Mouse (Mus musculus) liver, embryonic 14.5 days (tissue): ENCODE measurements at regions not wholly inside any gene's neighbourhood (a gene's known extent, or its start where the extent isn't known, plus 50 kb on each side); places are given as distances from the start of the nearest gene placed in this dataset.

Experiments used
- ATAC-seq: fragments of 200-750 bp; cut with Nextera tagmentation; 2 replicates; pipeline ENCODE4 v1.8.0; 2017; ENCODE audit warnings: moderate number of reproducible peaks, mild to moderate bottlenecking, moderate library complexity; ENCODE audit not compliant: insufficient read depth
- DNase-seq, 3 experiments: peaks; one replicate each; pipeline ENCODE4 v3.0.0-alpha.2; 2012 to 2013; ENCODE audit warnings: low read depth in 3 of 3, low spot score in 3 of 3
- H3K27ac ChIP-seq: fragments of 300-500 bp; sonication (generic); 2 replicates; pipeline ENCODE4 v1.5.1; 2014; ENCODE audit warnings: moderate library complexity, mild to moderate bottlenecking, control low read depth, inconsistent platforms
- H3K27me3 ChIP-seq: fragments of 300-500 bp; sonication (generic); 2 replicates; pipeline ENCODE4 v1.6.1; 2014; ENCODE audit warnings: mild to moderate bottlenecking, low read length, moderate library complexity; ENCODE audit not compliant: control insufficient read depth, insufficient read depth
- H3K36me3 ChIP-seq: fragments of 300-500 bp; sonication (generic); replicated peaks from 2 replicates; pipeline ENCODE4 v1.6.1; 2014; ENCODE audit warnings: low read depth; ENCODE audit not compliant: control insufficient read depth, insufficient read depth
- H3K4me1 ChIP-seq, 2 experiments: fragments of 200-500 bp in 1 of 2; fragments of 300-500 bp in 1 of 2; sonication (generic) in 1 of 2; replicated peaks; 2 replicates each; pipeline ENCODE4 v1.6.1; 2012 to 2014; ENCODE audit warnings: antibody characterized with exemption in 1 of 2, inconsistent platforms in 1 of 2, low read length in 1 of 2; ENCODE audit not compliant: control insufficient read depth in 2 of 2, insufficient read depth in 2 of 2
- H3K4me2 ChIP-seq: fragments of 300-500 bp; sonication (generic); 2 replicates; pipeline ENCODE4 v1.6.1; 2014; ENCODE audit warnings: low read depth, mild to moderate bottlenecking, control low read depth, moderate library complexity
- H3K4me3 ChIP-seq, 2 experiments: fragments of 200-500 bp in 1 of 2; fragments of 300-500 bp in 1 of 2; sonication (generic) in 1 of 2; 2 replicates each; pipeline ENCODE4 v1.5.1; 2012 to 2014; ENCODE audit warnings: low read depth in 2 of 2, low read length in 2 of 2, mild to moderate bottlenecking in 2 of 2, control low read depth in 1 of 2, inconsistent platforms in 1 of 2, moderate library complexity in 1 of 2; ENCODE audit not compliant: insufficient read depth in 1 of 2
- H3K9ac ChIP-seq: fragments of 300-500 bp; sonication (generic); replicated peaks from 2 replicates; pipeline ENCODE4 v1.6.1; 2014; ENCODE audit warnings: mild to moderate bottlenecking, control low read depth, moderate library complexity
- H3K9me3 ChIP-seq: fragments of 300-500 bp; sonication (generic); 2 replicates; pipeline ENCODE4 v1.6.1; 2016; ENCODE audit warnings: low read length, mixed read lengths; ENCODE audit not compliant: control insufficient read depth
- CTCF ChIP-seq: IDR thresholded peaks from 2 replicates; pipeline ENCODE4 v1.5.1; 2016; ENCODE audit warnings: antibody characterized with exemption, low read depth, control low read depth
- EP300 ChIP-seq: IDR thresholded peaks from 2 replicates; pipeline ENCODE4 v1.6.1; 2016; ENCODE audit warnings: antibody characterized with exemption, low read depth
- WGBS: fragments of 180-500 bp; shearing (Covaris S2); extraction: QIAGEN DNeasy Blood & Tissue Kit; methylation state at CpG from one replicate; pipeline ENCODE4 v1.1.7; 2014; ENCODE audit not compliant: insufficient replicate concordance; 5-methylcytosine and 5-hydroxymethylcytosine counted together

GRCm38 (mm10) chr11:55772538-55772937 lies 164.5 kb upstream of the Glra1 start:
- Histone ChIP-seq H3K9ac (no peak overlapping the region), H3K36me3 (no peaks in the 10 kb centered on the region), H3K4me3 (no peak overlapping the region), H3K4me1 (no peaks in the 10 kb centered on the region), H3K9me3 (no peaks in the 10 kb centered on the region), H3K27me3 (no peaks in the 10 kb centered on the region), H3K4me2 (no peak overlapping the region), H3K27ac (no peak overlapping the region)
- TF ChIP-seq CTCF = no peak
- TF ChIP-seq EP300 = no peak
- DNase-seq (no peak), ATAC-seq (no peak)
- 40% methylated on average over 5 of the region's 5 CpGs for WGBS

GRCm38 (mm10) chr11:55772107-55772506 lies 164.1 kb upstream of the Glra1 start:
- no peak for ATAC-seq
- no peak overlapping the region for H3K4me3 ChIP-seq
- 72% methylated on average over 13 of the region's 13 CpGs for WGBS

GRCm38 (mm10) chr11:55764846-55765245 lies 156.8 kb upstream of the Glra1 start:
- H3K4me2 ChIP-seq = no peak overlapping the region
- H3K9me3 ChIP-seq = no peaks in the 10 kb centered on the region
- no peak for DNase-seq
- H3K4me1 ChIP-seq = no peaks in the 10 kb centered on the region
- H3K9ac ChIP-seq = no peak overlapping the region
- TF ChIP-seq CTCF (no peak), EP300 (no peak)
- H3K27me3 ChIP-seq = no peaks in the 10 kb centered on the region
- 86% methylated on average over 1 of the region's 1 CpGs for WGBS
- no peak overlapping the region for H3K4me3 ChIP-seq
- no peaks in the 10 kb centered on the region for H3K36me3 ChIP-seq
- ATAC-seq = no peak
- H3K27ac ChIP-seq = no peak overlapping the region

More at GRCm38 (mm10) chr11:55772107-55772506, 164.1 kb upstream of the Glra1 start:
- no peak for DNase-seq
- Histone ChIP-seq H3K9me3 (no peaks in the 10 kb centered on the region), H3K4me1 (no peaks in the 10 kb centered on the region), H3K27ac (no peak overlapping the region), H3K9ac (no peak overlapping the region), H3K27me3 (no peaks in the 10 kb centered on the region), H3K4me2 (no peak overlapping the region), H3K36me3 (no peaks in the 10 kb centered on the region)
- TF ChIP-seq EP300 (no peak), CTCF (no peak)
